Mouse (Mus musculus) heart, adult 2 months (tissue): ENCODE results near the gene Cst6. TPM values are rescaled to one million over a fixed set of nuclear protein-coding genes. Genes with fewer than 3 reads are reported as not detected.
A peak's percentile ranks its signal among the peaks of the same experiment; 100 is the strongest.

ENCODE experiments used
- DNase-seq, 2 experiments: peaks; one replicate each; pipeline ENCODE4 v3.0.0; 2021
- H3K27ac ChIP-seq: fragments of 200-600 bp; 2 replicates; pipeline ENCODE4 v1.8.1; 2022
- H3K27me3 ChIP-seq: fragments of 200-500 bp; 2 replicates; pipeline ENCODE4 v1.6.1; 2012; ENCODE audit warnings: mild to moderate bottlenecking, low read length, inconsistent platforms, mixed read lengths; ENCODE audit not compliant: control insufficient read depth, insufficient read depth
- H3K36me3 ChIP-seq: fragments of 200-500 bp; 2 replicates; pipeline ENCODE4 v1.6.1; 2012; ENCODE audit warnings: low read length, inconsistent platforms; ENCODE audit not compliant: control insufficient read depth, insufficient read depth
- H3K4me1 ChIP-seq: fragments of 200-500 bp; 2 replicates; pipeline ENCODE4 v1.6.1; 2011; ENCODE audit warnings: low read length; ENCODE audit not compliant: control insufficient read depth, insufficient read depth
- H3K4me3 ChIP-seq: fragments of 200-600 bp; 2 replicates; pipeline ENCODE4 v1.8.1; 2022
- H3K79me2 ChIP-seq: fragments of 200-500 bp; replicated peaks from 2 replicates; pipeline ENCODE4 v1.6.1; 2012; ENCODE audit warnings: mild to moderate bottlenecking, inconsistent platforms, low read length, moderate library complexity, mixed read lengths; ENCODE audit not compliant: control insufficient read depth, insufficient read depth
- H3K9ac ChIP-seq: fragments of 200-500 bp; 2 replicates; pipeline ENCODE4 v1.6.1; 2012; ENCODE audit warnings: low read depth, mild to moderate bottlenecking, control low read depth, inconsistent platforms, low read length, mixed read lengths
- CTCF ChIP-seq: fragments of 200-600 bp; IDR thresholded peaks from 2 replicates; pipeline ENCODE4 v1.8.1; 2022; ENCODE audit warnings: antibody characterized with exemption, mild to moderate bottlenecking, moderate library complexity
- EP300 ChIP-seq: fragments of 200-500 bp; IDR thresholded peaks from 2 replicates; pipeline ENCODE4 v1.6.1; 2011; ENCODE audit warnings: low read depth, low read length, control low read depth; ENCODE audit not compliant: insufficient read depth
- POLR2A ChIP-seq: fragments of 200-500 bp; IDR thresholded peaks from 2 replicates; pipeline ENCODE4 v1.6.1; 2011; ENCODE audit warnings: mild to moderate bottlenecking, low read depth, low read length, control low read depth; ENCODE audit not compliant: insufficient read depth
- WGBS: fragments of 180-500 bp; shearing (Covaris S2); methylation state at CpG from one replicate; pipeline ENCODE4 v1.1.7; 2018; 5-methylcytosine and 5-hydroxymethylcytosine counted together
- intact Hi-C: fragments of 180-260 bp; cut with DNase I; formaldehyde crosslinking; loops from one replicate; pipeline ENCODE4 v1.15.1; 2025
- polyA plus RNA-seq: library from polyadenylated mRNA; depleted of rRNA; stranded (reverse); fragments of >200 nt; gene quantifications from 2 replicates; pipeline ENCODE4 v1.2.3, GENCODE M21; 2012
- total RNA-seq, 2 experiments: library from RNA; stranded (reverse); gene quantifications; 2 replicates each; pipeline ENCODE4 v1.2.3; 2021

The Cst6 gene
- total and polyA plus RNA-seq, 3 experiments: 10.4 to 16.8 (median 10.9) TPM

- peaks cover 10% of the 10 kb centered on the region for H3K4me1 ChIP-seq
- H3K36me3 ChIP-seq: no peaks in the 10 kb centered on the region
- H3K79me2 ChIP-seq: peaks cover 6% of the 10 kb centered on the region
- peak overlapping the region; percentile 61 for H3K9ac ChIP-seq
- TF ChIP-seq CTCF (no peak), EP300 (no peak), POLR2A (no peak)
- 15% methylated on average over 11 of the region's 11 CpGs for WGBS
- H3K27ac ChIP-seq: peak overlapping the region; percentile 91
- DNase-seq: no peak
- intact Hi-C loops: loop anchor here (1.0 to 2.0 kb wide), 4 partner anchors 23 to 121 kb away; partner anchors contain the start of gene Sart1
- H3K27me3 ChIP-seq: no peaks in the 10 kb centered on the region
- H3K4me3 ChIP-seq: peak overlapping the region; percentile 91
Measured at GRCm38 (mm10) chr19:5365751-5366150, 16.4 kb upstream of the Cst6 start.

GRCm38 (mm10) chr19:5364124-5364523 is 14.8 kb upstream of the Cst6 start:
- no peak for DNase-seq
- H3K4me1 ChIP-seq: peaks cover 10% of the 10 kb centered on the region
- no peak overlapping the region for H3K4me3 ChIP-seq
- no peaks in the 10 kb centered on the region for H3K27me3 ChIP-seq
- H3K36me3 ChIP-seq: no peaks in the 10 kb centered on the region
- intact Hi-C loops: no loop called here
- H3K27ac ChIP-seq: peak overlapping the region; percentile 49
- WGBS: 44% methylated on average over 2 of the region's 2 CpGs
- TF ChIP-seq POLR2A: no peak
- TF ChIP-seq EP300: no peak
- TF ChIP-seq CTCF: no peak
- peaks cover 6% of the 10 kb centered on the region for H3K79me2 ChIP-seq
- no peak overlapping the region for H3K9ac ChIP-seq

GRCm38 (mm10) chr19:5362186-5362585 is 12.8 kb upstream of the Cst6 start:
- no peak overlapping the region for H3K4me3 ChIP-seq
- H3K4me1 ChIP-seq: peaks cover 6% of the 10 kb centered on the region
- intact Hi-C loops: no loop called here
- 87% methylated on average over 2 of the region's 2 CpGs for WGBS
- DNase-seq: no peak
- H3K36me3 ChIP-seq: no peaks in the 10 kb centered on the region
- H3K27ac ChIP-seq: no peak overlapping the region
- no peaks in the 10 kb centered on the region for H3K27me3 ChIP-seq
- H3K79me2 ChIP-seq: peaks cover 5% of the 10 kb centered on the region
- H3K9ac ChIP-seq: no peak overlapping the region
- TF ChIP-seq CTCF (no peak), POLR2A (no peak), EP300 (no peak)

- Histone ChIP-seq H3K4me1 (no peaks in the 10 kb centered on the region), H3K9ac (no peak overlapping the region), H3K27me3 (no peaks in the 10 kb centered on the region), H3K79me2 (no peaks in the 10 kb centered on the region), H3K4me3 (no peak overlapping the region), H3K27ac (no peak overlapping the region), H3K36me3 (no peaks in the 10 kb centered on the region)
- TF ChIP-seq POLR2A (no peak), EP300 (no peak), CTCF (no peak)
- no peak for DNase-seq
- no CpG with 5 or more reads among the region's 1 CpGs for WGBS
- intact Hi-C loops: no loop called here
Measured at GRCm38 (mm10) chr19:5356080-5356479, 6.7 kb upstream of the Cst6 start.

GRCm38 (mm10) chr19:5353609-5354008 is 4.2 kb upstream of the Cst6 start:
- TF ChIP-seq POLR2A: no peak
- DNase-seq: no peak
- H3K36me3 ChIP-seq: no peaks in the 10 kb centered on the region
- peaks cover under 1% of the 10 kb centered on the region for H3K4me1 ChIP-seq
- H3K4me3 ChIP-seq: no peak overlapping the region
- H3K27ac ChIP-seq: no peak overlapping the region
- no peaks in the 10 kb centered on the region for H3K79me2 ChIP-seq
- intact Hi-C loops: no loop called here
- 62% methylated on average over 2 of the region's 2 CpGs for WGBS
- H3K27me3 ChIP-seq: no peaks in the 10 kb centered on the region
- no peak overlapping the region for H3K9ac ChIP-seq

GRCm38 (mm10) chr19:5348526-5349501 is 560 bp downstream of the Cst6 start:
- peak overlapping the region; percentile 75 for H3K9ac ChIP-seq
- no peaks in the 10 kb centered on the region for H3K27me3 ChIP-seq
- 6% methylated on average over 34 of the region's 34 CpGs for WGBS
- H3K4me3 ChIP-seq: peak overlapping the region; percentile 49
- DNase-seq: peak; percentile 34 to 57
- no peaks in the 10 kb centered on the region for H3K36me3 ChIP-seq
- intact Hi-C loops: loop anchor here (1.0 to 5.0 kb wide), 3 partner anchors 11 to 152 kb away; no protein-coding TSS in a partner anchor
- H3K4me1 ChIP-seq: peaks cover 14% of the 10 kb centered on the region
- TF ChIP-seq EP300 (0 out of 2 replicates have a peak, but pooled peaks have one; percentile 37), CTCF (peak; percentile 83), POLR2A (no peak)
- no peak overlapping the region; the same call in 1 of the 2 replicates for H3K27ac ChIP-seq
- no peaks in the 10 kb centered on the region for H3K79me2 ChIP-seq
